Mouse (Mus musculus): ENCODE results near the gene Tab1. TPM values are rescaled to one million over a fixed set of nuclear protein-coding genes. Genes with fewer than 3 reads are reported as not detected.

Gene Tab1
- polyA plus RNA-seq, 2 experiments: 9.4 to 11.9 TPM

GRCm38 (mm10) chr15:80159286-80159901, 26.5 kb downstream of the Tab1 start:
- no peak overlapping the region for H3K9ac ChIP-seq (replicated peaks)
- peak; percentile 20 to 38 (median 33) for DNase-seq (ENCODE audit: low read depth in 3 of 3, low spot score in 3 of 3)
- no peak overlapping the region for H3K4me2 ChIP-seq (ENCODE audit: low read depth)
- WGBS (ENCODE audit: insufficient replicate concordance): 64% methylated on average over 8 of the region's 8 CpGs
- no peak for TF ChIP-seq EP300 (IDR thresholded peaks at IDR 0.05; ENCODE audit: low read depth)
- no peak for TF ChIP-seq CTCF (IDR thresholded peaks at IDR 0.05; ENCODE audit: low read depth)
- ATAC-seq (ENCODE audit: insufficient read depth): peak; percentile 65
- no peak overlapping the region for H3K27ac ChIP-seq
- H3K9me3 ChIP-seq (ENCODE audit: control insufficient read depth, low read length): no peaks in the 10 kb centered on the region
- peaks cover 32% of the 10 kb centered on the region for H3K36me3 ChIP-seq (replicated peaks; ENCODE audit: control insufficient read depth, insufficient read depth, low read depth)
- no peaks in the 10 kb centered on the region for H3K27me3 ChIP-seq (ENCODE audit: control insufficient read depth, insufficient read depth, low read length)
- no peaks in the 10 kb centered on the region; a peak in 1 of 4 replicates for H3K4me1 ChIP-seq (replicated peaks; ENCODE audit: control insufficient read depth in 2 of 2, insufficient read depth in 2 of 2, low read length in 1 of 2)
- no peak overlapping the region for H3K4me3 ChIP-seq (ENCODE audit: insufficient read depth in 1 of 2, low read depth in 2 of 2, low read length in 2 of 2)

- Histone ChIP-seq H3K27me3 (ENCODE audit: control insufficient read depth, insufficient read depth, low read length) (no peaks in the 10 kb centered on the region), H3K4me1 (replicated peaks; ENCODE audit: control insufficient read depth in 2 of 2, insufficient read depth in 2 of 2, low read length in 1 of 2) (no peaks in the 10 kb centered on the region; a peak in 1 of 4 replicates), H3K9me3 (ENCODE audit: control insufficient read depth, low read length) (no peaks in the 10 kb centered on the region), H3K27ac (no peak overlapping the region), H3K4me3 (ENCODE audit: insufficient read depth in 1 of 2, low read depth in 2 of 2, low read length in 2 of 2) (no peak overlapping the region), H3K4me2 (ENCODE audit: low read depth) (no peak overlapping the region), H3K9ac (replicated peaks) (no peak overlapping the region), H3K36me3 (replicated peaks; ENCODE audit: control insufficient read depth, insufficient read depth, low read depth) (peaks cover 32% of the 10 kb centered on the region)
- no peak for TF ChIP-seq EP300 (IDR thresholded peaks at IDR 0.05; ENCODE audit: low read depth)
- TF ChIP-seq CTCF (IDR thresholded peaks at IDR 0.05; ENCODE audit: low read depth): no peak
- DNase-seq (ENCODE audit: low read depth in 3 of 3, low spot score in 3 of 3): no peak
- 87% methylated on average over 13 of the region's 13 CpGs for WGBS (ENCODE audit: insufficient replicate concordance)
- ATAC-seq (ENCODE audit: insufficient read depth): no peak
Observed at GRCm38 (mm10) chr15:80160223-80160622, 27.3 kb downstream of the Tab1 start.

- Histone ChIP-seq H3K4me3 (ENCODE audit: insufficient read depth in 1 of 2, low read depth in 2 of 2, low read length in 2 of 2) (no peak overlapping the region), H3K4me1 (replicated peaks; ENCODE audit: control insufficient read depth in 2 of 2, insufficient read depth in 2 of 2, low read length in 1 of 2) (no peaks in the 10 kb centered on the region; a peak in 1 of 4 replicates), H3K4me2 (ENCODE audit: low read depth) (no peak overlapping the region), H3K27ac (no peak overlapping the region), H3K9me3 (ENCODE audit: control insufficient read depth, low read length) (no peaks in the 10 kb centered on the region), H3K36me3 (replicated peaks; ENCODE audit: control insufficient read depth, insufficient read depth, low read depth) (peaks cover 29% of the 10 kb centered on the region), H3K9ac (replicated peaks) (no peak overlapping the region), H3K27me3 (ENCODE audit: control insufficient read depth, insufficient read depth, low read length) (no peaks in the 10 kb centered on the region)
- 88% methylated on average over 4 of the region's 4 CpGs for WGBS (ENCODE audit: insufficient replicate concordance)
- DNase-seq (ENCODE audit: low read depth in 3 of 3, low spot score in 3 of 3): no peak
- TF ChIP-seq EP300 (IDR thresholded peaks at IDR 0.05; ENCODE audit: low read depth) (no peak), CTCF (IDR thresholded peaks at IDR 0.05; ENCODE audit: low read depth) (no peak)
- no peak for ATAC-seq (ENCODE audit: insufficient read depth)
Observed at GRCm38 (mm10) chr15:80160726-80161125, 27.8 kb downstream of the Tab1 start.

- ATAC-seq (ENCODE audit: insufficient read depth) (no peak), DNase-seq (ENCODE audit: low read depth in 3 of 3, low spot score in 3 of 3) (no peak)
- WGBS (ENCODE audit: insufficient replicate concordance): 88% methylated on average over 3 of the region's 3 CpGs
- no peaks in the 10 kb centered on the region for H3K27me3 ChIP-seq (ENCODE audit: control insufficient read depth, insufficient read depth, low read length)
- no peaks in the 10 kb centered on the region for H3K9me3 ChIP-seq (ENCODE audit: control insufficient read depth, low read length)
- H3K27ac ChIP-seq: no peak overlapping the region
- H3K36me3 ChIP-seq (replicated peaks; ENCODE audit: control insufficient read depth, insufficient read depth, low read depth): peaks cover 27% of the 10 kb centered on the region
- H3K4me1 ChIP-seq (replicated peaks; ENCODE audit: control insufficient read depth in 2 of 2, insufficient read depth in 2 of 2, low read length in 1 of 2): no peaks in the 10 kb centered on the region; a peak in 1 of 4 replicates
- no peak overlapping the region for H3K4me3 ChIP-seq (ENCODE audit: insufficient read depth in 1 of 2, low read depth in 2 of 2, low read length in 2 of 2)
- H3K9ac ChIP-seq (replicated peaks): no peak overlapping the region
- H3K4me2 ChIP-seq (ENCODE audit: low read depth): no peak overlapping the region
- TF ChIP-seq CTCF (IDR thresholded peaks at IDR 0.05; ENCODE audit: low read depth): no peak
- no peak for TF ChIP-seq EP300 (IDR thresholded peaks at IDR 0.05; ENCODE audit: low read depth)
Observed at GRCm38 (mm10) chr15:80161199-80161598, 28.3 kb downstream of the Tab1 start.

GRCm38 (mm10) chr15:80162401-80162964, 29.6 kb downstream of the Tab1 start:
- H3K4me1 ChIP-seq (replicated peaks; ENCODE audit: control insufficient read depth in 2 of 2, insufficient read depth in 2 of 2, low read length in 1 of 2): no peaks in the 10 kb centered on the region; a peak in 1 of 4 replicates
- H3K4me3 ChIP-seq (ENCODE audit: insufficient read depth in 1 of 2, low read depth in 2 of 2, low read length in 2 of 2): no peak overlapping the region
- H3K27ac ChIP-seq: no peak overlapping the region
- no peak for DNase-seq (ENCODE audit: low read depth in 3 of 3, low spot score in 3 of 3)
- no peak for ATAC-seq (ENCODE audit: insufficient read depth)
- no peak overlapping the region for H3K4me2 ChIP-seq (ENCODE audit: low read depth)
- WGBS (ENCODE audit: insufficient replicate concordance): 74% methylated on average over 4 of the region's 4 CpGs
- H3K9ac ChIP-seq (replicated peaks): no peak overlapping the region
- peaks cover 21% of the 10 kb centered on the region for H3K36me3 ChIP-seq (replicated peaks; ENCODE audit: control insufficient read depth, insufficient read depth, low read depth)
- no peak for TF ChIP-seq CTCF (IDR thresholded peaks at IDR 0.05; ENCODE audit: low read depth)
- no peak for TF ChIP-seq EP300 (IDR thresholded peaks at IDR 0.05; ENCODE audit: low read depth)
- no peaks in the 10 kb centered on the region for H3K27me3 ChIP-seq (ENCODE audit: control insufficient read depth, insufficient read depth, low read length)
- H3K9me3 ChIP-seq (ENCODE audit: control insufficient read depth, low read length): no peaks in the 10 kb centered on the region

All from liver, embryonic 14.5 days (tissue).